Mouse (Mus musculus) stomach, postnatal 0 days (tissue): ENCODE data around the gene Vps37b. TPM values are rescaled to one million over a fixed set of nuclear protein-coding genes. Genes with fewer than 3 reads are reported as not detected.

ENCODE experiments used
- ATAC-seq: fragments of 200-750 bp; cut with Nextera tagmentation; 2 replicates; pipeline ENCODE4 v1.8.0; 2017; ENCODE audit not compliant: low FRiP score, low TSS enrichment
- DNase-seq: peaks from one replicate; pipeline ENCODE4 v3.0.0-alpha.2; 2016; ENCODE audit warnings: low spot score
- H3K27ac ChIP-seq: fragments of 300-500 bp; sonication (generic); replicated peaks from 2 replicates; pipeline ENCODE4 v1.5.1; 2014; ENCODE audit warnings: mild to moderate bottlenecking, control low read depth
- H3K27me3 ChIP-seq: fragments of 300-500 bp; sonication (generic); 2 replicates; pipeline ENCODE4 v1.6.1; 2014; ENCODE audit warnings: low read length; ENCODE audit not compliant: control insufficient read depth, insufficient read depth
- H3K36me3 ChIP-seq: fragments of 300-500 bp; sonication (generic); 2 replicates; pipeline ENCODE4 v1.6.1; 2014; ENCODE audit warnings: low read length, mixed read lengths; ENCODE audit not compliant: control insufficient read depth, insufficient read depth
- H3K4me1 ChIP-seq: fragments of 300-500 bp; sonication (generic); replicated peaks from 2 replicates; pipeline ENCODE4 v1.6.1; 2014; ENCODE audit warnings: antibody characterized with exemption; ENCODE audit not compliant: control insufficient read depth, insufficient read depth
- H3K4me2 ChIP-seq: fragments of 300-500 bp; sonication (generic); replicated peaks from 2 replicates; pipeline ENCODE4 v1.6.1; 2014; ENCODE audit warnings: low read depth, mild to moderate bottlenecking, control low read depth, moderate library complexity
- H3K4me3 ChIP-seq: fragments of 300-500 bp; sonication (generic); 2 replicates; pipeline ENCODE4 v1.5.1; 2014; ENCODE audit warnings: low read depth, low read length, control low read depth
- H3K9ac ChIP-seq: fragments of 300-500 bp; sonication (generic); 2 replicates; pipeline ENCODE4 v1.6.1; 2014; ENCODE audit warnings: mild to moderate bottlenecking, low read length, control low read depth, mixed read lengths
- H3K9me3 ChIP-seq: fragments of 300-500 bp; sonication (generic); 2 replicates; pipeline ENCODE4 v1.6.1; 2016; ENCODE audit warnings: low read length; ENCODE audit not compliant: control insufficient read depth
- CTCF ChIP-seq: IDR thresholded peaks from 2 replicates; pipeline ENCODE4 v1.5.1; 2016; ENCODE audit warnings: antibody characterized with exemption, low read depth, mild to moderate bottlenecking, moderate library complexity
- EP300 ChIP-seq: optimal IDR thresholded peaks from 2 replicates; pipeline ENCODE3; 2016; ENCODE audit warnings: antibody characterized with exemption
- WGBS: fragments of 180-500 bp; shearing (Covaris S2); extraction: QIAGEN DNeasy Blood & Tissue Kit; methylation state at CpG from one replicate; pipeline ENCODE4 v1.1.7; 2014; 5-methylcytosine and 5-hydroxymethylcytosine counted together
- polyA plus RNA-seq: library from polyadenylated mRNA; unstranded; fragments of >200 nt; fragmentation: Nextera tagmentation; extraction: Ambion mirVana; gene quantifications from 2 replicates; pipeline ENCODE4 v1.2.1, GENCODE M21; 2015

Vps37b gene
- polyA plus RNA-seq, 1 experiment from 2014 or later = 31.0 TPM

- TF ChIP-seq CTCF (no peak), EP300 (no peak)
- H3K36me3 ChIP-seq = no peaks in the 10 kb centered on the region
- DNase-seq (no peak), ATAC-seq (no peak)
- no peaks in the 10 kb centered on the region for H3K27me3 ChIP-seq
- no peaks in the 10 kb centered on the region for H3K9me3 ChIP-seq
- no peak overlapping the region for H3K9ac ChIP-seq
- H3K4me2 ChIP-seq = peak overlapping the region; percentile 11; the same call in 1 of the 2 replicates
- WGBS = 51% methylated on average over 19 of the region's 19 CpGs
- peaks cover 17% of the 10 kb centered on the region for H3K4me1 ChIP-seq
- no peak overlapping the region for H3K4me3 ChIP-seq
- peak overlapping the region; percentile 67 for H3K27ac ChIP-seq
Observed at GRCm38 (mm10) chr5:124027702-124028470, 4.2 kb downstream of the Vps37b start.

- peaks cover 17% of the 10 kb centered on the region for H3K4me1 ChIP-seq
- no peak for ATAC-seq
- 0 out of 2 replicates have a peak overlapping the region, but pooled peaks have one; percentile 3 for H3K27ac ChIP-seq
- DNase-seq = no peak
- H3K4me3 ChIP-seq = no peak overlapping the region
- H3K36me3 ChIP-seq = no peaks in the 10 kb centered on the region
- no peaks in the 10 kb centered on the region for H3K27me3 ChIP-seq
- no peak overlapping the region for H3K4me2 ChIP-seq
- H3K9ac ChIP-seq = 0 out of 2 replicates have a peak overlapping the region, but pooled peaks have one; percentile 8
- TF ChIP-seq EP300 = no peak
- no peak for TF ChIP-seq CTCF
- 79% methylated on average over 5 of the region's 5 CpGs for WGBS
- no peaks in the 10 kb centered on the region for H3K9me3 ChIP-seq
Observed at GRCm38 (mm10) chr5:124026568-124026967, 5.5 kb downstream of the Vps37b start.

GRCm38 (mm10) chr5:124025587-124026441 is 6.3 kb downstream of the Vps37b start:
- TF ChIP-seq CTCF (no peak), EP300 (no peak)
- Histone ChIP-seq H3K9ac (no peak overlapping the region; the same call in 1 of the 2 replicates), H3K27ac (peak overlapping the region; percentile 58; the same call in 1 of the 2 replicates), H3K4me3 (no peak overlapping the region), H3K36me3 (no peaks in the 10 kb centered on the region), H3K9me3 (no peaks in the 10 kb centered on the region), H3K4me2 (no peak overlapping the region), H3K27me3 (no peaks in the 10 kb centered on the region), H3K4me1 (peaks cover 17% of the 10 kb centered on the region)
- ATAC-seq = peak; percentile 67
- 72% methylated on average over 15 of the region's 15 CpGs for WGBS
- peak; percentile 48 for DNase-seq

GRCm38 (mm10) chr5:124025146-124025545 is 6.9 kb downstream of the Vps37b start:
- Histone ChIP-seq H3K4me1 (peaks cover 17% of the 10 kb centered on the region), H3K9me3 (no peaks in the 10 kb centered on the region), H3K4me3 (no peak overlapping the region), H3K27ac (peak overlapping the region; percentile 58), H3K4me2 (no peak overlapping the region), H3K27me3 (no peaks in the 10 kb centered on the region), H3K36me3 (no peaks in the 10 kb centered on the region), H3K9ac (peak overlapping the region; percentile 35; the same call in 1 of the 2 replicates)
- DNase-seq (no peak), ATAC-seq (no peak)
- TF ChIP-seq EP300 = no peak
- TF ChIP-seq CTCF = no peak
- 54% methylated on average over 9 of the region's 9 CpGs for WGBS

- 69% methylated on average over 6 of the region's 6 CpGs for WGBS
- Histone ChIP-seq H3K36me3 (no peaks in the 10 kb centered on the region), H3K4me2 (no peak overlapping the region), H3K27ac (peak overlapping the region; percentile 58), H3K4me3 (no peak overlapping the region), H3K4me1 (peaks cover 17% of the 10 kb centered on the region), H3K9ac (peak overlapping the region; percentile 35; the same call in 1 of the 2 replicates), H3K9me3 (no peaks in the 10 kb centered on the region), H3K27me3 (no peaks in the 10 kb centered on the region)
- DNase-seq = no peak
- TF ChIP-seq CTCF = no peak
- no peak for TF ChIP-seq EP300
- no peak for ATAC-seq
Observed at GRCm38 (mm10) chr5:124024677-124025076, 7.4 kb downstream of the Vps37b start.
